Mouse (Mus musculus) heart, postnatal 0 days (tissue): Measurements from ENCODE around the gene Ncapg2.

Experiments used
- CTCF ChIP-seq: IDR thresholded peaks from 2 replicates; pipeline ENCODE4 v1.5.1; 2016; ENCODE audit warnings: antibody characterized with exemption, control low read depth, low read depth
- EP300 ChIP-seq: IDR thresholded peaks from 2 replicates; pipeline ENCODE4 v1.6.1; 2016; ENCODE audit warnings: antibody characterized with exemption, low read depth

DNA sequence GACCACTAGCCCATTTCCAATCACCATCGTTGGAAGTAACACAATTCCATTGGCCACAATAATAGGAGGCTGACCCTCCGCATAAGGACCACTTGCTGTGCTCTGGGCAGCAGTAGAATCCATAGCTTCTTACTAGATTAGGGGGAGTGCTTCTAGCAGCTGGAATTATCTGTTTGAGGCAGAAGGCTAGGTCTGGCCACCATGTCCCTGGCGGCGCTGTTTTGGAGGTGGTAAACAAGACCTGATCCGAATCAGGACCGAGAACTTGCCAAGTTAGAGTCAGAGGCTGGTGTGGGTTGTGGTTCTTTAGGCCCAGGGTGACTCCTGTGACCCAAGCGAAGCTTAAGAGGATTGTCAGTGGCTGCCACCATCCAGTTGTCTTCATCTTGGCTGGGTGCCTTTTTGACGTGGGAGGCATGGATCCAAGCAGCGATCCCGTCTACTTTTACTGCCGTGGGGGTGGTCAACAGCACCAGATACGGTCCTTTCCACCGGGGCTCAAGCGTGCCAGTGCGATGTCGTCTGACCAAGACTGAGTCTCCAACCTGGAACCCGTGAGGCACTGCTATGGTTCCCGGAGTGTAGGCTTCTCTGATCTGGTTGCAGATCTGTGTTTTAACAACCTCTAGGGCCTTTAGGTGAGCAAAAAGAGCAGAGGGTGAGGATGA, 1.1 kb upstream of the Ncapg2 start:
- no peak for TF ChIP-seq CTCF
- no peak for TF ChIP-seq EP300
